Mouse (Mus musculus) 416B (cell line): Measurements from ENCODE around the gene Gm37240.
"Not testable (repeated sequence)": the region's sequence is repeated elsewhere in the genome, so short reads cannot be mapped to it uniquely, and the experiment has no call there.

ENCODE experiments used
- DNase-seq: peaks from one replicate; pipeline ENCODE4 v3.0.0; 2011; ENCODE audit warnings: low read depth

Gene Gm37240

GRCm38 (mm10) chr3:84597996-84598734, 1289.2 kb downstream of the Gm37240 start:
- DNase-seq = peak; percentile 74

GRCm38 (mm10) chr3:84595677-84596234, 1291.6 kb downstream of the Gm37240 start:
- no peak for DNase-seq

GRCm38 (mm10) chr3:84594894-84595676, 1292.2 kb downstream of the Gm37240 start:
- DNase-seq = no peak

- no peak for DNase-seq
These were observed 1294.0 kb downstream of the Gm37240 start, which contains the start of gene Tigd4 for GRCm38 (mm10) chr3:84593274-84593673. TSS of gene Tigd4 (plus strand) at chr3:84593574.

GRCm38 (mm10) chr3:84586736-84587135, 1300.6 kb downstream of the Gm37240 start:
- DNase-seq = no peak

- DNase-seq = no peak
These were observed 1304.4 kb downstream of the Gm37240 start for GRCm38 (mm10) chr3:84582913-84583276.

GRCm38 (mm10) chr3:84582023-84582912, 1305.0 kb downstream of the Gm37240 start, which contains the start of gene Arfip1:
TSS of gene Arfip1 (minus strand) at chr3:84582625.
- DNase-seq = peak; percentile 92

GRCm38 (mm10) chr3:84581696-84582022, 1305.7 kb downstream of the Gm37240 start:
- peak; percentile 37 for DNase-seq

- no peak for DNase-seq
These were observed 1306.6 kb downstream of the Gm37240 start for GRCm38 (mm10) chr3:84580716-84581115.

- DNase-seq = no peak
These were observed 1316.8 kb downstream of the Gm37240 start for GRCm38 (mm10) chr3:84570501-84570900.

GRCm38 (mm10) chr3:84569587-84569986, 1317.7 kb downstream of the Gm37240 start:
- DNase-seq = no peak

GRCm38 (mm10) chr3:84568540-84568939, 1318.8 kb downstream of the Gm37240 start:
- DNase-seq = no peak

GRCm38 (mm10) chr3:84563415-84563814, 1323.9 kb downstream of the Gm37240 start:
- no peak for DNase-seq

- not testable (repeated sequence) for DNase-seq
These were observed 1324.4 kb downstream of the Gm37240 start for GRCm38 (mm10) chr3:84562911-84563310.

GRCm38 (mm10) chr3:84558301-84558700, 1329.0 kb downstream of the Gm37240 start:
- no peak for DNase-seq

GRCm38 (mm10) chr3:84555780-84556179, 1331.5 kb downstream of the Gm37240 start:
- DNase-seq = no peak

- peak; percentile 78 for DNase-seq
These were observed 1340.1 kb downstream of the Gm37240 start for GRCm38 (mm10) chr3:84547177-84547576.

GRCm38 (mm10) chr3:84542450-84542849, 1344.9 kb downstream of the Gm37240 start:
- peak; percentile 72 for DNase-seq

- DNase-seq = no peak
These were observed 1345.4 kb downstream of the Gm37240 start for GRCm38 (mm10) chr3:84541881-84542280.

GRCm38 (mm10) chr3:84540640-84541039, 1346.7 kb downstream of the Gm37240 start:
- no peak for DNase-seq

GRCm38 (mm10) chr3:84536987-84537386, 1350.3 kb downstream of the Gm37240 start:
- no peak for DNase-seq

GRCm38 (mm10) chr3:84533227-84533626, 1354.1 kb downstream of the Gm37240 start:
- DNase-seq = no peak
